Mouse (Mus musculus) gastrocnemius, postnatal 10 days (tissue): ENCODE measurements at regions not wholly inside any gene's neighbourhood (a gene's known extent, or its start where the extent isn't known, plus 50 kb on each side); places are given as distances from the start of the nearest gene placed in this dataset.
A peak's percentile ranks its signal among the peaks of the same experiment; 100 is the strongest.

ENCODE experiments used
- DNase-seq: peaks from one replicate; pipeline ENCODE4 v3.0.0; 2021; ENCODE audit warnings: mixed read lengths

- DNase-seq = no peak
Measured at GRCm38 (mm10) chr7:37240832-37241231, 532.6 kb downstream of the Zfp536 start.

DNA sequence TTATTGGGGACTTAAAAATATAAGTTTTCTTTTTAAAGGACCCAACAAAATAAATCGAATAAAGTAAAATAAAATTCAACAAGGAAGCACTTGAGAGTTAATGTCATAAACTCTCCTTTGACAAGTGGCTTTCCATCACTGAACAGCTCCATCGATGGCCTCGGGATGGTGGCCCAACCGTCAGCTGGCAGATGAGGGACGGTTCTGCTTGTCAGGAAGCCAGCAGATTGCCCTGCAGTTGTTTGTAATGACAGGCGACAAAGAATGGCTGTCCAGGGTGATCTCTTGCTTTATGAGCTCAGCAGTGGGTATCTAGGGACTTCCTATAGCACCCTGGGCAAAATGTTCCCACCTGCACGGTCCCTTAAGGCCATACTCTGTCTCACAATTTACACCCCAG is 531.7 kb downstream of the Zfp536 start:
- DNase-seq = no peak

DNA sequence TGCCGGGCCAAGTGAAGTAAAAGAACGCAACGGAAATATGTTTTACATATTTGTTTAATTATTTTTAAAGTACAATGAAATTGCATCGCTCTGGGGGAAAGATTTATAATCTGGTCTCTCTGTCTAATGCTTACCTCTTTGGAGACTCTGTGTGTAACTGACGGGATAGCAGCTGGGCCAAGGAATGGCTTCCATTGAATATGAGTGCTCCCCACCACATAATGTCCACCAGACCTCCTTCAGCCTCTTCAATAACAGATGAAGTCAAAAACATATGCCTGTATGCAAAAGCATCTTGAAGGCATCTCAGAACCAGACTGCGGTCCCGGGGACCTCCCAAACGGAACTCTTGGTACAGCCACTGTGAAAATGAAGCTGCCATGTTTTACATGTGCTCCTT is 531.0 kb downstream of the Zfp536 start:
- DNase-seq = no peak

- DNase-seq = no peak
Measured at GRCm38 (mm10) chr7:37246156-37246555, 527.3 kb downstream of the Zfp536 start.

GRCm38 (mm10) chr7:37254431-37254830 is 519.0 kb downstream of the Zfp536 start:
- peak; percentile 21 for DNase-seq

- no peak for DNase-seq
Measured at GRCm38 (mm10) chr7:37255840-37256239, 517.6 kb downstream of the Zfp536 start.

- no peak for DNase-seq
Measured at GRCm38 (mm10) chr7:37259293-37259692, 514.1 kb downstream of the Zfp536 start.

- no peak for DNase-seq
Measured at GRCm38 (mm10) chr7:37262846-37263245, 510.6 kb downstream of the Zfp536 start.

- DNase-seq = no peak
Measured at GRCm38 (mm10) chr7:37267404-37267803, 506.0 kb downstream of the Zfp536 start.

DNA sequence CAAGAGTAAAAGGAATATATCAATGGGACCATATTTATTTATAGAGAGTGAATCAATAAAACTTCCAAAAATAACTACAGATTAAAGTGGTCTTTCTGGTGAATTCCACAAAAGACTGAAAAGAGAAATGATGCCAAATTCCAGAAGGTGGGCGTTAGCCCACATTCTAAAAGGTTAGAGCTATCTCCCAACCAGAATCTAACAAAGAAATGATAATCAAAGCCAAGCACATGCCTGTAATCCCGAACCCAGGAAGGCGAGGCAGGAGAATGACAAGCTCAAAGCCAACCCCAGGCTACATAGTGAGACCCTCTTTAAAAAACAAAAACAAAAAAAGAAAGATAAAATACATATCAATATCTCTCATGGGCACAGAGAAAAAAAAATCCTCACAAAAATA is 502.6 kb downstream of the Zfp536 start:
- DNase-seq = no peak

DNA sequence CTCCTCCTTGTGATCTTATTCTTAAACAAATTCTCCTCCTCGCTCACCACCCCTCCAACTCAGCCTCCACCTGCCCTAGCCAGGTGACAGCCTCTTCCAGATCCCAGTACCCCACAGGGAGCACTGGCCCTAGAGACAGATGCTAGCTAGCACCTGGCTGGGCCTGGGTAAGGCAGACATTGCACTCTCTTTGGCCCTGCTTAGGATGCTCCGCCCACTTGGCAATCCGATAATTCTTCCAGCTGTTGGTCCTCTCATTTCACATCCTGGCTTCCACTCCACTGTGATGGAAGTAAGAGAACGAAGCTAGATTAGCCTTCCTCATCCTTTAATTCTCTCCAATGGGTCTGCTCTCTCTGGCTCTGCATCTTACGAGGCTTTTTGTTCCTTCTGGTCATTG is 483.4 kb downstream of the Zfp536 start:
- DNase-seq = peak; percentile 29

- DNase-seq = no peak
Measured at GRCm38 (mm10) chr7:37290493-37291045, 482.9 kb downstream of the Zfp536 start.

- peak; percentile 75 for DNase-seq
Measured at GRCm38 (mm10) chr7:37291726-37292125, 481.7 kb downstream of the Zfp536 start.

DNA sequence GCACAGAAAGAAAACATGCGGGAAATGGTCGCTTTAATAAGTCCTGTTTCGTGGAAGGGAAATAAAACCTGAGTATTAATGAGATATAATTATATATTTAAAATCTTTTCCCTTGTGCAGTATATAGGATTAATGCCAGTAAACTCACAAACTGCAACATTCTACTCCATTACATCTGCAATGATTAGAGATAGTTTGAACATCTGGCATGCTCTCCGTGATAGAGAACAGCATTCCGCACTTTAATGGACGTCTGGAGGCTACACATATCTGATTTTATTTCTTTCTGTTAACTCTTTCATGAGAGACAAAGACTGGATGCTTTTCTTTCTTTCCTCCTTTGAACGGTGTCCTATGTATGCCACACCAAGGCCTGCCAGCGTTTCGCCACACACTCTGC is 480.9 kb downstream of the Zfp536 start:
- DNase-seq = no peak

- no peak for DNase-seq
Measured at GRCm38 (mm10) chr7:37298888-37299287, 474.6 kb downstream of the Zfp536 start.

DNA sequence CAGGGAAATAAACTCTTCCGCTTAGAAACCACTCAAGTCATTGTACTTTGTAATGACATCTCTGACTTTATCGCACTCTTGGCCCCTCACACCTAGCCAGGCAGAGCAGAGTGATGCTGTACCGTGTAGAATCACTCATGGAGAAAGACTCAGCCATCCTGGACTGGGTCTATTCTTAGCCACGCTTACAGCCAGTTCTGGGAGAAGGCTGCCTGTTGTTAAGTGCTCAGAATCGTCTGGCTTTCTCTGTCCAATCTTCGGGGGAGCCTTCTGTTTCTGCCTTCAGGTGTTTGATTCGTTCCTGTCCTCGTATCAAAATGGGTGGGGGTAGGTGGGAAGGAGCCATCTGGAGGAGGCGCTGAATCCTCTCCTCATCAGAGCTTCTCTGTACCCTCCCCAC is 468.0 kb downstream of the Zfp536 start:
- DNase-seq = no peak

- no peak for DNase-seq
Measured at GRCm38 (mm10) chr7:37307191-37307590, 466.2 kb downstream of the Zfp536 start.

DNA sequence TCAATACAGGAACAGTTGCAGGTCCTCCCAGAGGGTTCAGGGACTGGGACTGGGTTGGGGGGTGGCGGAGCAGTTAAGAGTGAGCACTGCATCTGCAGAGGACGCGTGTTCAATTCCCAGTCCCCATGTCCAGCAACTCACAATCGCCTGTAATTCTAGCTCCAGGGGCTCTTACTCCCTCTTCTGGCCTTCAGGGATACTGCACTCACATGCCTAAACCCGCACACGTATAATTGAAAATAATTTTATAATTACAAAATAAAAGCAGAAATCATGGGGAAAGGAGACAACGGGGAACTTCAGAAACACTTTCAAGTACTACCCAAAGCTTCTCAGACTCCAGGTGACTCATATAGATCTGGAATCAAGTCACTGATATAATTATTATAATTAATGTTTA is 448.8 kb downstream of the Zfp536 start:
- DNase-seq = no peak

GRCm38 (mm10) chr7:37333451-37333850 is 440.0 kb downstream of the Zfp536 start:
- DNase-seq = no peak

DNA sequence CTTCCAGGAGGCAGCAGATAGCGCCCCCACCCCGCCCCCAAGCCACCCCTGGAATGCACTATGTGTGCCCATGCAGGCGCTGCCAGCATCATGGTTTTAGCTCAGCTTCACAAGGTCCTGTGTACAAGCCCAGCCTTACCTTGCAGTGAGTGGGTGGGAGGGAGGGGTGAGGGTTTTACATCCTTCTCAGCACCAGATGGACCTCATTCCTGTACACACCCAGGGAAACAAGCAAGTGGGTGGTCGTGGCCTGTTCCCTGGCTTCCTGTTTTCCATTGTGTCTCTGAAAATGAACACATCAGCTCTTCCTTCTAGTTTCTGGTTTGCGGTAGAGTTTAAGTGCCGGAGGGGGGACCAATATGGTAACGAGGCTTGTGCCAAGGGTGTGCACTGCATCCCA is 438.2 kb downstream of the Zfp536 start:
- DNase-seq = no peak

DNA sequence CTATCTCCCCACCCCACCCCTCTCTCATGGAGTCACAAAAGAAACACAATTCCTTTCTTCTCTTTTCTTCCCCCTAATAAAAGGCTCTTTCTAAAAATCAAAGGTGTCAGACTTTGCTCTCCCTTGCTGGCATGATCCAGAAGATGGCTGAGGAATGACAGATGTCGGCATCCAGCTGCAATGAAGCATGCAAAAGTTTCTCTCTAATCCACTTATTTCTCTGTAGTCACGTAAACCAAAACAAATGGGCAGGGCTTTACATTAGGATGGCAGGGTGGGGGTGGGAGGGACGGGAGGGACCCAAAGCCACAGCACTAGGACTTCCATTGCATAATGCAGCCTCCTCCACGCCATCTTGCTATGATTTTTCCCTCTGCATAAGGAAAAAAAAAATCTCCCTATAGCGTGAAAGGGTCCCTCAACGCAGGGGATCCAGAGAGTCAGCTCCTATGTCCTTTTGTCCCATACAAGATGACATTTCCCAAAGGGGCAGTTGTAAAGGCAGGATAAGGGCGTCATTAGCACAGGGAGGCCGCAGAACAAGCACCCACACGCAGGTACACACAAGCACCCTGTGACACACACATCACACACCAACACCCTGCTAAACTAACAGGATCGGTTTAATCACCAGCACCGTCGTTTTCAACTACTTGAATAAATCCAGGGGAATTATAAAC is 437.1 kb downstream of the Zfp536 start:
- DNase-seq = no peak

DNA sequence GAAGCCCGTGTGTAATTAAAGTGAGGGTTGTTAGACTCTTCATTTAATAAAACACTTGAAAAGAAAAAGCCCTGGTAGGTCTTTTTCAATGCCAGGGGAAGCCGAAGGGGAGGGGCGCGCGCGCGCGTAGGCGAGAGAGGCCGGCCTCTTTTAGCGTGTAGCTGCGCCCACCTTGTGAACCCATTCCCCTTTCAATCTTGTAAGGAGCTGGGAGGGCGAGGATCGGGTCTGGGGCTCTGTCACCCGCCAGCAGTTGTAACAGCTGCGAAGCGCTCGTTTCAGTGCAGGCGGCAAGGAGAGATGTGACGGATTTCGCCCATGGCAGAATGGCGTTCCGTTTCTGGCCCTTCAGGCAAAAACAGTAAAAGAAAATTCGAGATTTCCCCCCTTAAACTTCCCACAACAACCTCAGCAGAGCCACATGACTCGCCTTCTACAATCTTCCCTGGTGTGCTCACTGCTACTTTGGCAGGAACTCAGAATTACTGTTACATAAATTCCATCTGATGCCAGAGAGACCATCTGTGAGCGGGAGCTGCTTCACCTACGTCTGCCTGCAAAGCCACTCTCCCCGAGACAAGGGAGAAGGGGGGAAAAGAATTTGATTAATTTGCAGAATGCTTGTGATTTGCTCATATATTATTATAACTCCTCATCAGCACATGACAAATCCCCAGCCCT is 436.4 kb downstream of the Zfp536 start:
- no peak for DNase-seq

- DNase-seq = no peak
Measured at GRCm38 (mm10) chr7:37337616-37338015, 435.8 kb downstream of the Zfp536 start.

GRCm38 (mm10) chr7:37338067-37338501 is 435.4 kb downstream of the Zfp536 start:
- no peak for DNase-seq
